20 mouse cellular contexts compared by ENCODE assay signal in genomic region chr15:12832599-12832998, GRCm38 (mm10).
"Had no signal": no experiment of that assay in that cellular context is flagged by ENCODE, and none has a peak within 500 bp of the region (broad histone marks: within the 10 kb centered on the region; RNA-seq: fewer than 3 reads in every experiment).

No protein-coding gene starts in this region.

- DNase-seq: kidney, postnatal 10 days; kidney, postnatal 36 days; layer of hippocampus, postnatal 36 days; lung, postnatal 10 days; lung, postnatal 36 days; retina, postnatal 1 day; right cerebral cortex, postnatal 25 days; spleen, adult 18-20 months; thymus, postnatal 36 days had no signal

- H3K27me3 ChIP-seq: liver, embryonic 15.5 days; lung, embryonic 15.5 days; megakaryocyte, embryonic 14.5 days; midbrain, embryonic 13.5 days; neural tube, embryonic 13.5 days; stomach, embryonic 15.5 days had no signal

- ATAC-seq: intestine, postnatal 0 days; midbrain, embryonic 16.5 days had no signal

- H3K4me2 ChIP-seq: liver, embryonic 15.5 days; lung, embryonic 15.5 days; midbrain, embryonic 13.5 days; neural tube, embryonic 13.5 days; stomach, embryonic 15.5 days had no signal

- H3K9me3 ChIP-seq: liver, embryonic 15.5 days; lung, embryonic 15.5 days; megakaryocyte, embryonic 14.5 days; midbrain, embryonic 10.5 days; midbrain, embryonic 13.5 days; neural tube, embryonic 13.5 days; stomach, embryonic 15.5 days had no signal

- H3K9ac ChIP-seq: liver, embryonic 15.5 days; lung, embryonic 15.5 days; midbrain, embryonic 13.5 days; neural tube, embryonic 13.5 days; stomach, embryonic 15.5 days had no signal

- H3K27ac ChIP-seq: left cerebral cortex, adult 2 months; liver, embryonic 15.5 days; lung, embryonic 15.5 days; midbrain, embryonic 10.5 days; midbrain, embryonic 13.5 days; neural tube, embryonic 13.5 days; stomach, embryonic 15.5 days had no signal

- H3K4me3 ChIP-seq: left cerebral cortex, adult 2 months; liver, embryonic 15.5 days; lung, embryonic 15.5 days; megakaryocyte, embryonic 14.5 days; midbrain, embryonic 10.5 days; midbrain, embryonic 13.5 days; myocyte; neural tube, embryonic 13.5 days; stomach, embryonic 15.5 days had no signal

- H3K4me1 ChIP-seq: lung, embryonic 15.5 days; megakaryocyte, embryonic 14.5 days; midbrain, embryonic 10.5 days; midbrain, embryonic 13.5 days; neural tube, embryonic 13.5 days; stomach, embryonic 15.5 days had no signal
